Mouse (Mus musculus) cerebellum, adult 2 months (tissue): ENCODE measurements at regions not wholly inside any gene's neighbourhood (a gene's known extent, or its start where the extent isn't known, plus 50 kb on each side); places are given as distances from the start of the nearest gene placed in this dataset.

Source experiments
- CTCF ChIP-seq: fragments of 200-500 bp; IDR thresholded peaks from 2 replicates; pipeline ENCODE4 v1.5.1; 2011; ENCODE audit warnings: low read depth, mild to moderate bottlenecking, control low read depth, low read length, moderate library complexity, borderline replicate concordance; ENCODE audit not compliant: insufficient read depth
- POLR2A ChIP-seq: fragments of 200-500 bp; IDR thresholded peaks from 2 replicates; pipeline ENCODE4 v1.6.1; 2011; ENCODE audit warnings: low read length, control low read depth, borderline replicate concordance; ENCODE audit not compliant: insufficient read depth

- no peak for TF ChIP-seq POLR2A
- TF ChIP-seq CTCF, result no peak
Measured at GRCm38 (mm10) chr4:82101837-82102236, 603.7 kb downstream of the Nfib start.
